Comparison of ENCODE assay signal across 8 mouse cellular contexts in genomic region chr1:74283686-74284463, GRCm38 (mm10). TPM values are rescaled to one million over a fixed set of nuclear protein-coding genes. Genes with fewer than 3 reads are reported as not detected.
A peak's percentile ranks its signal among the peaks of the same experiment; 100 is the strongest.
DNase-seq lines count a peak whose midpoint lies in the region; ATAC-seq and TF ChIP-seq lines count a peak whose summit lies in the region.
"Had no signal": no experiment of that assay in that cellular context is flagged by ENCODE, and none has a peak within 500 bp of the region (broad histone marks: within the 10 kb centered on the region; RNA-seq: fewer than 3 reads in every experiment).

No protein-coding gene starts in this region.

- dilution Hi-C loops in CH12.LX (cut with MboI; ENCODE audit: extremely low pct_ligation_motif_present, extremely low pct_unique_long_range_greater_than_20kb, low sequenced_read_pairs), result no loop called here

- peak overlapping the region; percentile 66 to 77 (median 76) for H3K4me3 ChIP-seq in CH12.LX (replicated peaks in 1 of 3; ENCODE audit: low read depth in 2 of 3, low read length in 2 of 3, poor library complexity in 1 of 3)
- H3K4me3 ChIP-seq in embryonic facial prominence, embryonic 11.5 days (ENCODE audit: low read depth, low read length), result peak overlapping the region; percentile 72
- H3K4me3 ChIP-seq in layer of hippocampus, adult 2 months, result peak overlapping the region; percentile 91

- peak overlapping the region; percentile 96 for H3K4me2 ChIP-seq in CH12.LX (ENCODE audit: insufficient read depth, low read depth, poor library complexity, severe bottlenecking)
- H3K4me2 ChIP-seq in embryonic facial prominence, embryonic 11.5 days (ENCODE audit: low read depth, low read length), result peak overlapping the region; percentile 67

- no peak for TF ChIP-seq CTCF in CH12.LX (conservative IDR thresholded peaks at IDR 0.05 in 1 of 2, IDR thresholded peaks at IDR 0.05 in 1 of 2; ENCODE audit: low read depth in 2 of 2, low read length in 2 of 2)
- TF ChIP-seq CTCF in layer of hippocampus, adult 2 months (conservative IDR thresholded peaks at IDR 0.05), result no peak

- DNase-seq in CH12.LX (ENCODE audit: extremely low read depth) (peak; percentile 70), ZHBTc4 (ENCODE audit: low read depth, low spot score) (peak; percentile 68)
- peak; percentile 63 for DNase-seq in embryonic facial prominence, embryonic 11.5 days (ENCODE audit: low spot score)
- DNase-seq in heart, postnatal 10 days, result peak; percentile 56 to 76
- DNase-seq in layer of hippocampus, adult 2 months (ENCODE audit: low spot score in 2 of 2), result peak; percentile 59 to 62
- peak; percentile 54 for DNase-seq in lung, postnatal 14 days
- peak; percentile 35 for DNase-seq in right cerebral cortex, postnatal 25 days

- intact Hi-C loops in heart, postnatal 10 days (cut with DNase I), result loop anchor here (1.0 to 2.0 kb wide), 2 partner anchors 48 to 79 kb away; partner anchors contain the start of gene Arpc2

- H3K9me3 ChIP-seq in CH12.LX (replicated peaks; ENCODE audit: low read length), result no peaks in the 10 kb centered on the region
- H3K9me3 ChIP-seq in embryonic facial prominence, embryonic 11.5 days (replicated peaks; ENCODE audit: control insufficient read depth, low read length), result no peaks in the 10 kb centered on the region

- H3K4me1 ChIP-seq in CH12.LX (ENCODE audit: control insufficient read depth in 1 of 2, insufficient read depth in 2 of 2), result peaks cover 14 to 60% of the 10 kb centered on the region in 2 experiments
- H3K4me1 ChIP-seq in embryonic facial prominence, embryonic 11.5 days (ENCODE audit: control insufficient read depth, insufficient read depth, low read length), result peaks cover 3% of the 10 kb centered on the region; the same call in 1 of the 2 replicates

- peaks cover 42 to 63% of the 10 kb centered on the region in 2 experiments for H3K36me3 ChIP-seq in CH12.LX (replicated peaks in 1 of 2; ENCODE audit: control insufficient read depth in 1 of 2, insufficient read depth in 1 of 2, low read length in 1 of 2)
- H3K36me3 ChIP-seq in embryonic facial prominence, embryonic 11.5 days (replicated peaks; ENCODE audit: control insufficient read depth, insufficient read depth, low read depth, low read length), result peaks cover 15% of the 10 kb centered on the region

- WGBS in embryonic facial prominence, embryonic 11.5 days, result 13% methylated on average over 15 of the region's 15 CpGs

- H3K79me2 ChIP-seq in CH12.LX (replicated peaks; ENCODE audit: control insufficient read depth, extremely low read depth, insufficient read depth, poor library complexity, severe bottlenecking), result peaks cover 18% of the 10 kb centered on the region

- ATAC-seq in embryonic facial prominence, embryonic 11.5 days (replicated peaks; ENCODE audit: insufficient number of reproducible peaks, low FRiP score, low TSS enrichment, low read depth), result peak; percentile 27

- peak overlapping the region; percentile 58 for H3K27ac ChIP-seq in CH12.LX (ENCODE audit: insufficient read depth, low read depth)
- no peak overlapping the region for H3K27ac ChIP-seq in embryonic facial prominence, embryonic 11.5 days (replicated peaks; ENCODE audit: low read depth, low read length)
- H3K27ac ChIP-seq in layer of hippocampus, adult 2 months, result peak overlapping the region; percentile 94

- peak overlapping the region; percentile 92 for H3K9ac ChIP-seq in CH12.LX (ENCODE audit: insufficient read depth, low read depth)
- H3K9ac ChIP-seq in embryonic facial prominence, embryonic 11.5 days (replicated peaks; ENCODE audit: low read length), result peak overlapping the region; percentile 76

- no peak for TF ChIP-seq EP300 in CH12.LX (IDR thresholded peaks at IDR 0.05; ENCODE audit: low read length)

- TF ChIP-seq RAD21 in CH12.LX (IDR thresholded peaks at IDR 0.05; ENCODE audit: low read depth, low read length), result no peak

- in situ Hi-C loops in CH12.LX (cut with MboI; ENCODE audit: low pct_ligation_motif_present, low pct_unique_long_range_greater_than_20kb, low sequenced_read_pairs), result no loop called here

- no peak for TF ChIP-seq POLR2A in CH12.LX (IDR thresholded peaks at IDR 0.05; ENCODE audit: low read depth, low read length)

- no peaks in the 10 kb centered on the region for H3K27me3 ChIP-seq in CH12.LX (replicated peaks)
- no peaks in the 10 kb centered on the region for H3K27me3 ChIP-seq in embryonic facial prominence, embryonic 11.5 days (ENCODE audit: control insufficient read depth, insufficient read depth, low read length)

TF ChIP-seq in CH12.LX, 34 proteins besides CTCF, POLR2A, EP300 and RAD21:
- 0 out of 2 replicates have a peak, but pooled peaks have one; percentile 27 for TF ChIP-seq MXI1 (IDR thresholded peaks at IDR 0.05; ENCODE audit: low read depth, low read length)
- no peak for TF ChIP-seq MAZ (IDR thresholded peaks at IDR 0.05; ENCODE audit: low read depth, low read length)
- no peak for TF ChIP-seq MAFK (IDR thresholded peaks at IDR 0.05; ENCODE audit: insufficient replicate concordance, low read length)
- TF ChIP-seq ZKSCAN1 (IDR thresholded peaks at IDR 0.05; ENCODE audit: borderline replicate concordance, low read depth, low read length), result no peak
- no peak for TF ChIP-seq MAX (IDR thresholded peaks at IDR 0.05; ENCODE audit: low read length)
- peak; percentile 33; the same call in 1 of the 2 replicates for TF ChIP-seq ELF1 (IDR thresholded peaks at IDR 0.05; ENCODE audit: low read depth, low read length)
- no peak; the same call in none of the 2 replicates for TF ChIP-seq SIN3A (IDR thresholded peaks at IDR 0.05; ENCODE audit: low read length)
- no peak for TF ChIP-seq CHD1 (IDR thresholded peaks at IDR 0.05; ENCODE audit: low read depth, low read length)
- TF ChIP-seq NELFE (IDR thresholded peaks at IDR 0.05; ENCODE audit: low read depth, low read length), result no peak
- no peak for TF ChIP-seq POLR2AphosphoS2 (IDR thresholded peaks at IDR 0.05; ENCODE audit: low read depth, low read length)
- peak; percentile 51; the same call in 1 of the 2 replicates for TF ChIP-seq CHD2 (IDR thresholded peaks at IDR 0.05; ENCODE audit: low read length)
- no peak for TF ChIP-seq BHLHE40 (IDR thresholded peaks at IDR 0.05; ENCODE audit: low read depth, low read length)
- no peak for TF ChIP-seq MYC (IDR thresholded peaks at IDR 0.05; ENCODE audit: low read depth, low read length)

RNA-seq across cellular contexts. Expression of gene Aamp, which starts 0.7 kb away (rescaled TPM):
- total RNA-seq in CH12.LX (2012; rRNA removed) (151 and 163 TPM in 2 replicates), CH12.LX (2014; rRNA removed) (103 and 108 TPM in 2 replicates)
- 172 and 193 TPM in 2 replicates for polyA plus RNA-seq in CH12.LX (2012; ENCODE audit: insufficient read length, low read depth)
- 179 and 206 TPM in 2 replicates for polyA plus RNA-seq in embryonic facial prominence, embryonic 11.5 days (2014; fragmentation: Nextera tagmentation; extraction: Ambion mirVana)
- 100 to 1,000 TPM; 103 to 109 TPM for total RNA-seq in heart, postnatal 10 days (2021)
- 100 to 1,000 TPM; 153 to 155 TPM for total RNA-seq in layer of hippocampus, adult 2 months (2021)

RNA-seq across cellular contexts. Expression of gene Pnkd, which starts 0.9 kb away (rescaled TPM):
- total RNA-seq in CH12.LX (2012; rRNA removed), result 117 and 154 TPM in 2 replicates
- 42.7 and 45.5 TPM in 2 replicates for total RNA-seq in CH12.LX (2014; rRNA removed)
- polyA plus RNA-seq in CH12.LX (2012; ENCODE audit: insufficient read length, low read depth), result 263 and 318 TPM in 2 replicates
- polyA plus RNA-seq in embryonic facial prominence, embryonic 11.5 days (2014; fragmentation: Nextera tagmentation; extraction: Ambion mirVana), result 95.1 and 98.6 TPM in 2 replicates
- 100 to 1,000 TPM; 205 to 211 TPM for total RNA-seq in heart, postnatal 10 days (2021)
- total RNA-seq in layer of hippocampus, adult 2 months (2021), result 100 to 1,000 TPM; 171 to 185 TPM

RNA-seq across cellular contexts. Expression of gene Gpbar1, which starts 5.5 kb away (rescaled TPM):
- 0.21 TPM in 1 of 2 replicates, not detected in the other for total RNA-seq in CH12.LX (2012; rRNA removed)
- total RNA-seq in CH12.LX (2014; rRNA removed), result not detected in 2 replicates
- not detected in 2 replicates for polyA plus RNA-seq in CH12.LX (2012; ENCODE audit: insufficient read length, low read depth)
- polyA plus RNA-seq in embryonic facial prominence, embryonic 11.5 days (2014; fragmentation: Nextera tagmentation; extraction: Ambion mirVana), result 0.20 and 0.91 TPM in 2 replicates
- not detected for total RNA-seq in heart, postnatal 10 days (2021)
- total RNA-seq in layer of hippocampus, adult 2 months (2021), result not detected
- total RNA-seq: gastrocnemius, postnatal 4 days had no signal

RNA-seq across cellular contexts. Expression of gene Tmbim1, which starts 21.5 kb away (rescaled TPM):
- 30.9 and 32.4 TPM in 2 replicates for total RNA-seq in CH12.LX (2012; rRNA removed)
- total RNA-seq in CH12.LX (2014; rRNA removed), result 26.6 and 28.3 TPM in 2 replicates
- 31.1 and 35.1 TPM in 2 replicates for polyA plus RNA-seq in CH12.LX (2012; ENCODE audit: insufficient read length, low read depth)
- 10.1 and 10.5 TPM in 2 replicates for polyA plus RNA-seq in embryonic facial prominence, embryonic 11.5 days (2014; fragmentation: Nextera tagmentation; extraction: Ambion mirVana)
- total RNA-seq in heart, postnatal 10 days (2021), result 10 to 100 TPM; 43.2 to 45.8 TPM
- 10 to 100 TPM; 23.3 to 23.9 TPM for total RNA-seq in layer of hippocampus, adult 2 months (2021)

RNA-seq across cellular contexts. Expression of gene Arpc2, which starts 48.0 kb away (rescaled TPM):
- total RNA-seq in CH12.LX (2012; rRNA removed) (218 and 234 TPM in 2 replicates), CH12.LX (2014; rRNA removed) (455 and 462 TPM in 2 replicates)
- 504 and 522 TPM in 2 replicates for polyA plus RNA-seq in CH12.LX (2012; ENCODE audit: insufficient read length, low read depth)
- 344 and 380 TPM in 2 replicates for polyA plus RNA-seq in embryonic facial prominence, embryonic 11.5 days (2014; fragmentation: Nextera tagmentation; extraction: Ambion mirVana)
- 100 to 1,000 TPM; 213 to 219 TPM for total RNA-seq in heart, postnatal 10 days (2021)
- 100 to 1,000 TPM; 393 to 396 TPM for total RNA-seq in layer of hippocampus, adult 2 months (2021)
